Mouse (Mus musculus) heart, postnatal 0 days (tissue): ENCODE results near the gene Cdk14.

Experiments used
- CTCF ChIP-seq: IDR thresholded peaks from 2 replicates; pipeline ENCODE4 v1.5.1; 2016; ENCODE audit warnings: antibody characterized with exemption, control low read depth, low read depth
- EP300 ChIP-seq: IDR thresholded peaks from 2 replicates; pipeline ENCODE4 v1.6.1; 2016; ENCODE audit warnings: antibody characterized with exemption, low read depth

DNA sequence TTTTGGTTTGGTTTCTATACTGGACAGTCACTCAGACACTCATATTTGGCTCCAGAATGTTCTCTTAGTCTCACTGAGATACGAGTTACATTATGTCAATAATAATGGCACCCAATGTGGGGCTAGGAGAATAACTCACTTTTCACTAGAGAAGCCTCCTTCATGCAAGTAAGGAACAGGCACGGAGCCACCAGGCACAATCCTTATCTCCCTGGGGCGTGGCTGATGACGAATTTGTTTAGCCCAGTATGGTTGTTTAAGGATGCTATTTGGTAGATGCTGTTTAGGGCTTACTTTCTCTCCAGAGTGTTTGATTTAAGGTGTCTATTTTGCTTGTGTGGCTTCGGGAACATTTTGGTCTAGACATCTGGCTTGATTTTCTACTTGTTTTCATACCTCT, 75.5 kb downstream of the Cdk14 start:
- TF ChIP-seq CTCF, result no peak
- TF ChIP-seq EP300, result no peak
